Mouse (Mus musculus): ENCODE measurements around the gene Tubg1.

Gene Tubg1

GRCm38 (mm10) chr11:101119761-101120544 is at the start of gene Tubg1, which contains the start of gene Retreg3:
TSS of gene Tubg1 (plus strand) at chr11:101119938.
TSS of gene Retreg3 (minus strand) at chr11:101119893.
- peak; percentile 99 for DNase-seq

- DNase-seq: no peak
These were observed 49.6 kb upstream of the Tubg1 start for GRCm38 (mm10) chr11:101070189-101070527.

GRCm38 (mm10) chr11:101070987-101071386 is 48.8 kb upstream of the Tubg1 start:
- no peak for DNase-seq

GRCm38 (mm10) chr11:101071810-101072428 is 47.8 kb upstream of the Tubg1 start:
- peak; percentile 65 for DNase-seq

- no peak for DNase-seq
These were observed 41.6 kb upstream of the Tubg1 start, which contains the start of gene Hsd17b1 for GRCm38 (mm10) chr11:101078121-101078520. TSS of gene Hsd17b1 (plus strand) at chr11:101078411.

DNA sequence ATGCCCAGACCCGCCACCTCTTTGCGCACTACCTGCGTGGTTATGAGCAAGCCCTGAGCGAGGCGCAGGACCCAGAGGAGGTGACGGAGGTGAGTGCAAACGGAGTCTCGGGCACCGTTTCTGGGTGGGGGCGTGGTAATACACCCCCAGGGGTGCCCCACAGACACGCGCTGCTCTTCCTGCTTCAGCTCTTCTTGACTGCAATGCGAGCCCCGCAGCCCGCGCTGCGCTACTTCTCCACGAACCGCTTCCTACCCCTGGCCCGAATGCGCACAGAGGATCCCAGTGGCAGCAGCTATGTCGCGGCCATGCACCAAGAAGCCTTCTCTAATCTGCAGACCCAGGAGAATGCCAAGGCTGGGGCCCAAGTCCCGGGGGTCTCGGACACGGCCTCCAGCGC is 40.0 kb upstream of the Tubg1 start:
- DNase-seq: no peak

DNA sequence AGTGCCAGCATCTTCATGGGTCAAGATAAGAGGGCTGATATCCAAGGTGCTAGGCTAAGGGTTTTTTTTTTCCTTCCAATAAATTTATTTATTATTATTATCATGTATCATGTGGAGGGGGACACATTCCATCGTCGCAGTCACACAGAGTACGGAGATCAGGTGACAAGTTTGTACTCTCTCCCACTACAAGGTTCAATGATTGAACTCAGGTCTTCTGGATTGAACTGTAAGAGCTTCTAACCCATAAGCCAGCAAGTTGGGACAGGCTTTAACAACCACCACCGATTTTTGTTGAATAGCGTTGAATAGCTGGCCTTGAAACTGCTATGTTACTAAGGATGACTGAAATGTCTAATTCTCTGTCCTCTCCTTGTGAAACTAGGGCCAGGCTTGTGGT is 39.3 kb upstream of the Tubg1 start:
- DNase-seq: no peak

DNA sequence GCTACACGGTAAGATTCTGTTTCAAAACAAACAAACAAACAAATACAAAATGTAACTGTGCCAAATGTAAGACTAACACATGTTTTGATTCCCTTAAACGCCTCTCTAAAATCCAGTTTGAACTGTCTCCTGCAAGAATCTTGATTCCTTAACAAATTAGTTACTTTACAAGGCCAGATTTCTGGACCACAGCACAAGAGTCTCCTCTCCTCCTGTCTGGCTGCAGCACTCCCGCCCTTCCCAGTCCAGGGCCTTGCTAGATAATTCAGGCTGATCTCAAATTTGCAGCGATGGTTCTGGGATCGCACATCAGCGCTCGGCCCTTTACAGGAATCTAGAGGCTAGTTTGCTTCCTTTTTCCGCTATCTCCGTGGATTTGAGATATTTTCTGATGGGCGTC is 38.1 kb upstream of the Tubg1 start:
- DNase-seq: no peak

DNA sequence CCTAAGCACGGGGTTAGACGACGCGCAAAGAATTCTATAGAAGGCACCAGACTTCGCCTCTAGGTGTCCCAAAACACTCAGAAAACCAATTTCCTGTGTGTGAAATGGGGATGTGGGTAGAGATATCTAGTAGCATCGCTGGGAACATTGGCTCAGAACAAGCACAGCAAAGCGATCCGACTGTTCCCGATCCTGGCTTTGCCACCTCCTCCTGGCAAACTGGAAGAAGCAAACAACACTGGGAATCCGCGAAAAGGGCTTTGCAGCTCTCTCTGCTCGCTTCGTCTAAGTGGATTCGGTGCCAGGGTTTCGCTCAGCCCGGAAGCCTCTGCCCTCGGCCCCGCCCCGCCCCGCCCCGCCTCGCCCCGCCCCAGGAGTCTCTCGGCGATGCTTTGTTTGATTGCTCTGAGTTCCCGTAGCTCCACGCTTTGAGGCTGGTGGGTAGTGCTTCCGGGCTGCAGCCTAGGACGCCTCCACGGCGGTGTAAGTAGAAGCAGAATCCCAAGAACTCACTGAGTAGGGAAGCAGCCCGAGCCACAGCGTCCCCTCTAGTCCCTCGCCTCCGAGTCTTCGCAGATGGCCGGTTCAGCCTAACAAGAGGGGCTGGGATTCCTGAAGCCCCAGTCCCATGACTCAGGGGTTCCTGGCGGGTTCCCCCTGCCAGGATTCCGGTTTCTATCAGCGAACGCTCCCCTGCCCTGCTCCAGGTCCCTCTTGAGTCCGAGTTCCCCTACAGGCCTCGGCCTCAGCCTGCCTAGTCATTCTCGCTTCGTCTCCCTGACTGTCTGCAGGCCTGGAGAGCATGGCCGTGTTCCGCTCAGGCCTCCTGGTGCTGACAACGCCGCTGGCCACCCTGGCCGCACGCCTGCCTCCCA is 37.3 kb upstream of the Tubg1 start, which contains the start of gene Coasy:
TSS of gene Coasy (plus strand) at position 358 of the 875 bp plus-strand sequence.
- peak; percentile 93 for DNase-seq

DNA sequence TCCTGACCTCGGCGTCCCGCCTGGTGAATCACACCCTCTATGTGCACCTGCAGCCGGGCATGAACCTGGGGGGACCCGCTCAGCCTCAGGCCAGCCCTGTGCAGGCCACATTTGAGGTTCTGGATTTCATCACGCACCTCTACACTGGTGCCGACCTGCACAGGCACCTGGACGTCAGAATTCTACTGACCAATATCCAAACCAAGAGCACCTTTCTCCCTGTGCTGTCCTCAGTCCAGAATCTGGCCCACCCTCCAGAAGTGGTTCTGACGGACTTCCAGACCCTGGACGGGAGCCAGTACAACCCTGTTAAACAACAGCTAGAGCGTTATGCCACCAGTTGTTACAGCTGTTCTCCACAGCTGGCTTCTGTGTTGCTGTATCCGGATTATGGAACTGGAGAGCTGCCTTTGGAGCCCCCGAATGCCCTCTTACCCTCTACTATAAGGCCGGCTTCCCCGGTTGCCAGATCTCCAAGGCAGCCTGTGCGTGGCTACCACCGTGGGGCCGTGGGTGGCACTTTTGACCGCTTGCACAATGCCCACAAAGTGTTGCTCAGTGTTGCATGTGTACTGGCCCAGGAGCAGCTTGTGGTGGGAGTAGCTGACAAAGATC is 36.5 kb upstream of the Tubg1 start:
- peak; percentile 79 for DNase-seq

DNA sequence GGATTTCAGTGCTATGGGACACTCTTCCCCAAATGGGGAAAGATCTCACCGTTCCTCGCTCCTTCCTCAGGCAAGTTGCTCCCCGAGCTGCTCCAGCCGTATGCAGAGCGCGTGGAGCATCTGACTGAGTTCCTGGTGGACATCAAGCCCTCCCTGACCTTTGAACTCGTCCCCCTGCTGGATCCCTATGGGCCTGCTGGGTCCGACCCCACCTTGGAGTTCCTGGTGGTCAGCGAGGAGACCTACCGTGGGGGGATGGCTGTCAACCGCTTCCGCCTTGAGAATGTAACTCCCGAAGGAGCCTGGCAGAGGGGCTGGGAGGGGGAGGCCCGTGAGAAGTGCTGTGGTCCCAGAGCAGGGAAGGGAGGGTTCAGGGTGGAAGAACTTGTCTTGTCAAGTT is 35.5 kb upstream of the Tubg1 start:
- DNase-seq: peak; percentile 65

DNA sequence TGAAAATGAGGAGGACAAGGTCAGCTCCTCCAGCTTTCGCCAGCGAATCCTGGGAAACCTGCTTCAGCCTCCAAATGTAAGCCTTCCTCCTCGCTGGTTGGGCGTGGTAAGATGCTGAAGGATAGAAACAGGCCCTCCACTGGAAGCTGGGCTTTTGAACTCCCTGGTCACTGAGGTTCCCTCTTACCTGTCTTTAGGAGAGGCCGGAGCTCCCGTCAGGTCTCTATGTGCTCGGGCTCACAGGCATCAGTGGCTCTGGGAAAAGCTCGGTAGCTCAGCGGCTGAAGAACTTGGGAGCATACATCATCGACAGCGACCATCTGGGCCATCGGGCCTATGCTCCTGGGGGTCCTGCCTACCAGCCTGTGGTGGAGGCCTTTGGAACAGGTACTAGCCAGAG is 34.9 kb upstream of the Tubg1 start:
- DNase-seq: no peak

DNA sequence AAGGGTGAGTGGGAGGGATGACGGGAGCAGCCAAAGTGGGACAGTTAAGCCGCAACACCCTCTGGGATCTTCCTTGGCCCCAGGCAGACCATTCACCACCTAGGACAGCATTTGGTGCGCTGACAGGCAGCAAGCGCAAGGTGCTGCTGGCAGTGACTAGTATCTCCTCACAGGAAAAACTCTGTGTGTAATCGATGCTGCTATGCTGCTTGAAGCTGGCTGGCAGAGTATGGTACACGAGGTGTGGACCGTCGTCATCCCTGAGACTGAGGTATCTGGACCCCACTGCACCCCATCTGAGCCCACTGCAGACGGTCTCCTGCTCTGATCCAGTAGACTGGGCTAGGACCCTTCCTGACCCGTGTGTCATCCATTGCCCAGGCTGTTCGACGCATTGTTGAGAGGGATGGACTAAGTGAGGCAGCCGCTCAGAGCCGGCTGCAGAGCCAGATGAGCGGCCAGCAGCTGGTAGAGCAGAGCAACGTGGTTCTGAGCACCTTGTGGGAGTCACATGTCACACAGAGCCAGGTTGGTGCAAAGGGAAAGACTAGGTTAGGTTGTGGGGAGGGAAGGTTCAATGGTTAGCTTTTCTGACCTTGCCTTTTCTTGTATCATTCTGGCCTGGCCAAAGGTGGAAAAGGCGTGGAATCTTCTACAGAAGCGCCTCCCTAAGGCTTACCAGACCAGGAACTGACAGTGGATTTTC is 34.0 kb upstream of the Tubg1 start:
- peak; percentile 48 for DNase-seq

GRCm38 (mm10) chr11:101086323-101086674 is 33.4 kb upstream of the Tubg1 start:
- peak; percentile 63 for DNase-seq

DNA sequence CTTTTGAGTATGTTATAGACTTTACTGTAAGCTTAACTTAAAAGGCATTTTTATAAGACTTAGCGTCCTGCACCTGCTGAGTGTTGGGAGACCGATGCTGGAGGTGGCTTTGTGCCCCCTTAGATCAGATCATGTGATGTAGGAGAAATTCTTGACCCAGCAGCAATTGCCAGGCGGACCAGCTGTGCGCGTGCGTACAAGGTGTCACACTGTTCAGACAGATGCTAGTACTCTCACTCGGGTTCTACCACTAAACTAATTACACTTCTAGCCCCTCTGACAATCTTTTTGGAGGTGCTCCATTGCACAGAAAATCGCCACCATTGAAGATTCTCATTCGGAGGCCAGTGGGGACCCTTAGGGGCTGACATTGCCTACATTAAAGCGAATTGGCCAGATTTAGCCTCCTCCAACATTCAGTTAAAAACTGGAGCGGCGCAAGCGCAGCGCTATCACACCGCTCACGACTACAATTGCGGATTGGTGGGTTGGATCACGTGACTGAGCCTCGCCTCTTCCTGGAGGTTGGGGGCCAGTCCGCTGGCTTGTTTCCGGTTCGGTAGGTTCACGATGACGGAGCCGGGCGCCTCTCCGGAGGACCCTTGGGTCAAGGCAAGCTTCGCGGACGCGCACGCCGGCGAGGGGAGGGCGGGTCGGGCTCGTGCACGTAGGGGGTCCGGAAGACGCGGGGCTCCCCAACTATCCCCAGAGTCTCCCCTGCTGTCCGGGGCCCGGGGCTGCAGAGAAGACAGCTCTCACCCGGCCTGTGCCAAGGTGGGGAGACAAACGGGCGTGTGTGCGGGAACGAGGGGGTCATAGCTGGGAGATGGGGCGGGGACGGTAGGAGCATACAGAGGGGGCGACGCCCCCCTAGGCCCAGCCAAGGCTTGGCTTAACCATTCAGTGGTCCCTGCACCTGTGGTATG is 32.7 kb upstream of the Tubg1 start, which contains the start of gene Mlx:
TSS of gene Mlx (plus strand) at position 522 of the 926 bp plus-strand sequence.
- DNase-seq: peak; percentile 92

GRCm38 (mm10) chr11:101087682-101088055 is 32.1 kb upstream of the Tubg1 start:
- DNase-seq: peak; percentile 67

GRCm38 (mm10) chr11:101089931-101090330 is 29.8 kb upstream of the Tubg1 start:
- no peak for DNase-seq

DNA sequence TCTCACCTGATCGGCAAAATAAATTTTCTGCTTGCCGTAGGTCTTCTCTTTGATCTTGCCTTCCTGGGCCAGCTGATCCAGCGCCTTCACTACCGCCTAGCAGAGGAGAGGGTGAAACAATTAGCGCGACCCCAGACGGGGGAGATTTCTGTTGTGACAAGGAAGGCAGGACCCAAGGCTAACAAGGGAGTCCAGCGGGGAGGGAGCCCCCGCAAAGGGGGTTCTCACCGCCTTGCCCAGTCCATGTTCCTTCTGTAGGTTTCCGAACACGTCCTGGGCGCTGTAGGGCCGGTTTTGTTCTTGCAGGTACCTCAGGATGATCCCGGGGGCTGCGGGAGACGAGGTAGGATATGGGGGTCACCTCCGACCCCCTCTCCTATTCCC is 24.8 kb upstream of the Tubg1 start:
- no peak for DNase-seq

- DNase-seq: peak; percentile 96
These were observed 24.3 kb upstream of the Tubg1 start, which contains the start of gene Psmc3ip for GRCm38 (mm10) chr11:101095314-101096024. TSS of gene Psmc3ip (minus strand) at chr11:101095436.

DNA sequence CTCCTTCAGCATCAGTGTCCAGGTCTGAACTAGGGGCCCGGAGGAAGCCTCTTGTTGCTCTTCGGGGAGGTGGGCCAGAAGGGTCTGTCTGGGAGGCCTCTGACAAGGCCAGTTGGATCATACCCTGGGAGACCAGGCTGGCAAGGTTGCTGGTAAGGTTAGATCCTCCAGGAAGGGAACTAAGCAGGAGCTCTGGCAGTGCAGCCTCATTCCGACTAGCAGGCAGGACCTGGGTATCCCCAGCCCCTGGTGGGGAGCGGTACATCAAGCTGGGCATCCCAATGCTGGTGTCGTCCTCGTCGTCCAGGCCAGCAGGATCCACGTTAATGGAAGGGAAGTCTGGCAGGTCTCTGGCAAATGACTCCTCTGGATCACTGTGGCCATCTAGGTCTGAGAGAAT is 21.5 kb upstream of the Tubg1 start:
- DNase-seq: no peak
